16 mouse cellular contexts compared by ENCODE assay signal in the genomic region with DNA sequence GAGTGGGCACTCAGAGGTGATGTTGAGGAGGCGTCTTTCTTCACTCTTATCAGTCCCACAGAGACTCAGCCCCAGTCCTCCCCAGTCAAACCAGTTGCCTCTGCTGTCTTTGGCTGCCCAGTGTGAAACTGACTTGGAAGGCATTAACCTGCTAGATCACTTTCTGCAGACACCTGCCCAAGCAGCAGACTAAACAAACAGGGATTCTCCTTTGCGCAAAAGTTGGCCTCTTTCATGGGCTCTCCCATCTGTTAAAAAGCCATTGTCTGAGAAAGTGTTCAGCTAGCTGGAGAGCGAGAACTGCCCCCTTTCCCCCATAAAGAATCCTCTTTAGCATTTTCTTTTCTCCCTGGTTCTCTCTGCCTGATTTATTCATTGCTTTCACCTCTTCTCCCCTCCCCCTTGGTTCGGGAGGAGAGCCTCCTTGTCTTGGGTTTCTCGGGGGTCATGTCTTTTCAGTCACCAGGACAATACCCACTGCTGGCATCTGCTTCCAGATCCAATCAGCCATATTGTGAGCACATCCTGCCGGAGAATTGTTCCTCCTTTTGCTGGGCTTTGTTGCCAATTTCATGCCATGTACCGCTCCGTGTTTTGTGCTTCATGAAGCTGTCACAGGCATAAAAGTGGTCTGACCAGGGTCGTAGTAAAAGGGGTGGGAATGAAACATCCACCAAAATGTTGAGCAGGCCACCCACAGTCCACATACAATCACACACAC.
A peak's percentile ranks its signal among the peaks of the same experiment; 100 is the strongest.
DNase-seq lines count a peak whose midpoint lies in the region; ATAC-seq lines count a peak whose summit lies in the region.
"Had no signal": no experiment of that assay in that cellular context is flagged by ENCODE, and none has a peak within 500 bp of the region (broad histone marks: within the 10 kb centered on the region; RNA-seq: fewer than 3 reads in every experiment).

No protein-coding gene starts in this region.

- no peak overlapping the region for H3K4me3 ChIP-seq in neural tube, embryonic 15.5 days (replicated peaks)
- no peak overlapping the region for H3K4me3 ChIP-seq in hindbrain, embryonic 11.5 days (ENCODE audit: low read depth, low read length)
- no peak overlapping the region for H3K4me3 ChIP-seq in midbrain, embryonic 12.5 days
- H3K4me3 ChIP-seq: embryonic facial prominence, embryonic 13.5 days; heart, embryonic 15.5 days; layer of hippocampus, adult 2 months had no signal

- DNase-seq in neural tube, embryonic 10.5 days (ENCODE audit: extremely low spot score, low spot score) = peak; percentile 54
- peak; percentile 77 for DNase-seq in hindbrain, embryonic 11.5 days (ENCODE audit: low spot score)
- no peak for DNase-seq in layer of hippocampus, postnatal 25 days (ENCODE audit: extremely low spot score in 1 of 2, low spot score in 1 of 2)
- no peak for DNase-seq in left cerebral cortex, postnatal 36 days (ENCODE audit: low spot score in 2 of 2)
- DNase-seq in ovary, postnatal 10 days (ENCODE audit: low spot score) = no peak
- DNase-seq: adrenal gland, postnatal 14 days; cerebellum, adult 9-11 months; liver; lung, embryonic 14.5 days had no signal

- H3K9ac ChIP-seq in neural tube, embryonic 15.5 days (replicated peaks) = no peak overlapping the region
- no peak overlapping the region for H3K9ac ChIP-seq in hindbrain, embryonic 11.5 days (ENCODE audit: low read depth, low read length)
- no peak overlapping the region for H3K9ac ChIP-seq in midbrain, embryonic 12.5 days (replicated peaks)
- H3K9ac ChIP-seq: embryonic facial prominence, embryonic 13.5 days; heart, embryonic 15.5 days; lung, embryonic 14.5 days had no signal

- no peaks in the 10 kb centered on the region for H3K36me3 ChIP-seq in neural tube, embryonic 15.5 days
- no peaks in the 10 kb centered on the region for H3K36me3 ChIP-seq in hindbrain, embryonic 11.5 days (ENCODE audit: control insufficient read depth, insufficient read depth, low read length)
- no peaks in the 10 kb centered on the region for H3K36me3 ChIP-seq in midbrain, embryonic 12.5 days
- H3K36me3 ChIP-seq: embryonic facial prominence, embryonic 13.5 days; G1E; heart, embryonic 15.5 days had no signal

- H3K27me3 ChIP-seq in neural tube, embryonic 15.5 days (replicated peaks) = peaks cover 90% of the 10 kb centered on the region
- peaks cover 80% of the 10 kb centered on the region for H3K27me3 ChIP-seq in hindbrain, embryonic 11.5 days (ENCODE audit: control insufficient read depth, insufficient read depth, low read length)
- H3K27me3 ChIP-seq in midbrain, embryonic 12.5 days = peaks cover 92% of the 10 kb centered on the region

- peaks cover 28% of the 10 kb centered on the region for H3K4me1 ChIP-seq in neural tube, embryonic 15.5 days
- peaks cover 12% of the 10 kb centered on the region for H3K4me1 ChIP-seq in hindbrain, embryonic 11.5 days (replicated peaks; ENCODE audit: control insufficient read depth, insufficient read depth, low read length)
- H3K4me1 ChIP-seq in midbrain, embryonic 12.5 days = peaks cover 36% of the 10 kb centered on the region
- H3K4me1 ChIP-seq: heart, embryonic 15.5 days had no signal

- intact Hi-C loops in left cerebral cortex, postnatal 36 days (cut with DNase I) = no loop called here

- H3K9me3 ChIP-seq in neural tube, embryonic 15.5 days (replicated peaks) = no peaks in the 10 kb centered on the region
- H3K9me3 ChIP-seq in hindbrain, embryonic 11.5 days (ENCODE audit: control insufficient read depth, low read length) = no peaks in the 10 kb centered on the region
- H3K9me3 ChIP-seq in midbrain, embryonic 12.5 days = 0 out of 2 replicates have a peak, but pooled peaks cover 3% of the 10 kb centered on the region
- H3K9me3 ChIP-seq: embryonic facial prominence, embryonic 13.5 days; heart, embryonic 15.5 days had no signal

- no peak overlapping the region for H3K4me2 ChIP-seq in neural tube, embryonic 15.5 days
- H3K4me2 ChIP-seq in hindbrain, embryonic 11.5 days (replicated peaks; ENCODE audit: low read depth, low read length) = no peak overlapping the region
- H3K4me2 ChIP-seq in midbrain, embryonic 12.5 days (replicated peaks) = no peak overlapping the region
- H3K4me2 ChIP-seq: embryonic facial prominence, embryonic 13.5 days; heart, embryonic 15.5 days; lung, embryonic 14.5 days had no signal

- WGBS in neural tube, embryonic 15.5 days = 10% methylated on average over 9 of the region's 9 CpGs
- WGBS in hindbrain, embryonic 11.5 days = 10% methylated on average over 9 of the region's 9 CpGs
- 13% methylated on average over 9 of the region's 9 CpGs for WGBS in midbrain, embryonic 12.5 days

- no peak overlapping the region for H3K27ac ChIP-seq in neural tube, embryonic 15.5 days (replicated peaks)
- no peak overlapping the region for H3K27ac ChIP-seq in hindbrain, embryonic 11.5 days (ENCODE audit: low read depth, low read length)
- 0 out of 2 replicates have a peak overlapping the region, but pooled peaks have one; percentile 46 for H3K27ac ChIP-seq in midbrain, embryonic 12.5 days (replicated peaks)
- H3K27ac ChIP-seq: embryonic facial prominence, embryonic 13.5 days; heart, embryonic 15.5 days; layer of hippocampus, adult 2 months had no signal

- no peak for ATAC-seq in neural tube, embryonic 15.5 days (ENCODE audit: low FRiP score)
- peak; percentile 83 for ATAC-seq in hindbrain, embryonic 11.5 days (ENCODE audit: low FRiP score)
- ATAC-seq in midbrain, embryonic 12.5 days (ENCODE audit: low FRiP score, low read depth) = peak; percentile 76
- ATAC-seq in monocyte, adult 5-6 weeks (replicated peaks; ENCODE audit: insufficient number of reproducible peaks, low FRiP score, low TSS enrichment, poor library complexity, severe bottlenecking) = no peak

Comparison
In these comparisons a context has a peak if more than half of its experiments do, and no peak if none do; other contexts are left out.
1. DNase-seq: peak in neural tube, embryonic 10.5 days (single experiment) and hindbrain, embryonic 11.5 days (single experiment); none in layer of hippocampus, postnatal 25 days (0 of 2), left cerebral cortex, postnatal 36 days (0 of 2) and ovary, postnatal 10 days (single experiment).
2. ATAC-seq: peak in hindbrain, embryonic 11.5 days (single experiment) and midbrain, embryonic 12.5 days (single experiment); none in neural tube, embryonic 15.5 days (single experiment) and monocyte, adult 5-6 weeks (single experiment).